Mouse (Mus musculus): Measurements from ENCODE around the gene Acer2.
"Not testable (repeated sequence)": the region's sequence is repeated elsewhere in the genome, so short reads cannot be mapped to it uniquely, and the experiment has no call there.

DNA sequence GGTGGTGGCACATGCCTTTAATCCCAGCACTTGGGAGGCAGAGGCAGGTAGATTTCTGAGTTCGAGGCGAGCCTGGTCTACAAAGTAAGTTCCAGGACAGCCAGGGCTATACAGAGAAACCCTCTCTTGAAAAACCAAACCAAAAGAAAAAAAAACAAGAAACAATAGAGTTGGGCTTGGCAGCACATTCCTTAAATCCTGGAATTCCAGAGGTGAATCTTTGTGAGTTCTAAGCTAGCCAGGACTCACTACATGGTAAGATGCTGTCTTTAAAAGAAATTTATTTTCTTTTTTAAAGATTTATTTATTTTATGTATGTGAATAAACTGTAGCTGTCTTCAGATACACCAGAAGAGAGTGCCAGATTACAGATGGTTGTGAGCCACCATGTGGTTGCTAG lies 33.1 kb upstream of the Acer2 start:
- TF ChIP-seq POLR2A (IDR thresholded peaks at IDR 0.05; ENCODE audit: low read depth, low read length); CTCF (IDR thresholded peaks at IDR 0.05; ENCODE audit: extremely low read depth, insufficient read depth, insufficient read length, insufficient replicate concordance): not testable (repeated sequence)
